ENCODE assay signal across 19 mouse cellular contexts in the genomic region with DNA sequence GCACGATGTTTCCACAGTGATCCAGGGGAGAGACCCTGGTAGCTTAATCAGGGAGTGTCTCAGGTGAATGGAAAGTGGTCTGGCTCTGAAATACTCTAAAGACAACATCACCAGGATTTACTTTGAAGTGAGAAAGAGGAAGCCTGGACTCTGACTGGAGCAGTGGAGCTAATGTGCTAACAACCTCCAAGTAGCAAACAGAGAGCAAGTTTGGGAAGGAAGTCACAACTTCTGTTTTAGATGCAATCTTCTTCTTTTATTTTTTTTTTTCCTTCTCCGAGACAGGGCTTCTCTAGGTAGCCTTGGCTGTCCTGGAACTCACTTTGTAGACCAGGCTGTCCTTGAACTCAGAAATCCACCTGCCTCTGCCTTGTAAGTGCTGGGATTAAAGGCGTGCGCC. TPM values are rescaled to one million over a fixed set of nuclear protein-coding genes. Genes with fewer than 3 reads are reported as not detected.
DNase-seq lines count a peak whose midpoint lies in the region; ATAC-seq lines count a peak whose summit lies in the region.
"Had no signal": no experiment of that assay in that cellular context is flagged by ENCODE, and none has a peak within 500 bp of the region (broad histone marks: within the 10 kb centered on the region; RNA-seq: fewer than 3 reads in every experiment).

No protein-coding gene starts in this region.

- H3K9ac ChIP-seq in midbrain, embryonic 13.5 days (replicated peaks), result no peak overlapping the region
- peak overlapping the region; percentile 86 for H3K9ac ChIP-seq in liver, embryonic 13.5 days
- H3K9ac ChIP-seq in neural tube, embryonic 15.5 days (replicated peaks), result no peak overlapping the region

- no peaks in the 10 kb centered on the region for H3K9me3 ChIP-seq in erythroblast, embryonic 14.5 days (ENCODE audit: control insufficient read depth, low read length)
- H3K9me3 ChIP-seq in midbrain, embryonic 13.5 days, result no peaks in the 10 kb centered on the region
- no peaks in the 10 kb centered on the region for H3K9me3 ChIP-seq in midbrain, embryonic 10.5 days (replicated peaks)
- H3K9me3 ChIP-seq in liver, embryonic 13.5 days (replicated peaks), result no peaks in the 10 kb centered on the region
- no peaks in the 10 kb centered on the region for H3K9me3 ChIP-seq in neural tube, embryonic 15.5 days (replicated peaks)
- H3K9me3 ChIP-seq: embryonic facial prominence, embryonic 13.5 days; forebrain, embryonic 12.5 days; megakaryocyte, embryonic 14.5 days had no signal

- 95% methylated on average over 4 of the region's 4 CpGs for WGBS in midbrain, embryonic 13.5 days
- WGBS in midbrain, embryonic 10.5 days, result 94% methylated on average over 4 of the region's 4 CpGs
- WGBS in liver, embryonic 13.5 days (ENCODE audit: insufficient replicate concordance), result 71% methylated on average over 4 of the region's 4 CpGs
- 97% methylated on average over 4 of the region's 4 CpGs for WGBS in neural tube, embryonic 15.5 days

- peaks cover 75% of the 10 kb centered on the region for H3K4me1 ChIP-seq in erythroblast, embryonic 14.5 days (ENCODE audit: control insufficient read depth)
- H3K4me1 ChIP-seq in midbrain, embryonic 13.5 days (replicated peaks), result peaks cover 26% of the 10 kb centered on the region
- H3K4me1 ChIP-seq in midbrain, embryonic 10.5 days, result peaks cover 24% of the 10 kb centered on the region
- H3K4me1 ChIP-seq in liver, embryonic 13.5 days (replicated peaks), result peaks cover 56% of the 10 kb centered on the region
- peaks cover 44% of the 10 kb centered on the region for H3K4me1 ChIP-seq in neural tube, embryonic 15.5 days

- H3K27ac ChIP-seq in midbrain, embryonic 13.5 days, result no peak overlapping the region
- H3K27ac ChIP-seq in midbrain, embryonic 10.5 days (replicated peaks), result no peak overlapping the region
- peak overlapping the region; percentile 91 for H3K27ac ChIP-seq in liver, embryonic 13.5 days
- no peak overlapping the region for H3K27ac ChIP-seq in neural tube, embryonic 15.5 days (replicated peaks)
- H3K27ac ChIP-seq: embryonic facial prominence, embryonic 13.5 days; forebrain, embryonic 12.5 days; heart, adult 2 months had no signal

- H3K4me2 ChIP-seq in midbrain, embryonic 13.5 days (replicated peaks), result 0 out of 2 replicates have a peak overlapping the region, but pooled peaks have one; percentile 68
- peak overlapping the region; percentile 88 for H3K4me2 ChIP-seq in liver, embryonic 13.5 days
- no peak overlapping the region for H3K4me2 ChIP-seq in neural tube, embryonic 15.5 days

- ATAC-seq in erythroblast, adult 5-6 weeks (replicated peaks; ENCODE audit: low FRiP score, poor library complexity, severe bottlenecking), result no peak
- no peak for ATAC-seq in midbrain, embryonic 13.5 days
- no peak for ATAC-seq in liver, embryonic 13.5 days (ENCODE audit: low read depth)
- no peak for ATAC-seq in neural tube, embryonic 15.5 days (ENCODE audit: low FRiP score)
- ATAC-seq: hindbrain, embryonic 16.5 days; intestine, embryonic 16.5 days had no signal

- no peak for DNase-seq in midbrain, embryonic 10.5 days (ENCODE audit: low spot score)
- no peak for DNase-seq in liver, embryonic 13.5 days
- DNase-seq in c-Kit-positive CD71-positive TER-119-positive erythroid progenitor cells, embryonic 14.5 days (ENCODE audit: low spot score), result no peak
- DNase-seq in thymus, postnatal 14 days, result no peak
- DNase-seq: adrenal gland, postnatal 36 days; cerebellum, adult 9-11 months; gastrocnemius, postnatal 14 days; heart, adult 2 months; heart, postnatal 36 days; lung, postnatal 14 days had no signal

- H3K4me3 ChIP-seq in erythroblast, embryonic 14.5 days (replicated peaks), result peak overlapping the region; percentile 73
- no peak overlapping the region for H3K4me3 ChIP-seq in midbrain, embryonic 13.5 days (replicated peaks)
- H3K4me3 ChIP-seq in midbrain, embryonic 10.5 days, result no peak overlapping the region
- peak overlapping the region; percentile 85 for H3K4me3 ChIP-seq in liver, embryonic 13.5 days (replicated peaks)
- 0 out of 2 replicates have a peak overlapping the region, but pooled peaks have one; percentile 90 for H3K4me3 ChIP-seq in neural tube, embryonic 15.5 days (replicated peaks)
- H3K4me3 ChIP-seq: heart, adult 2 months had no signal

- no peaks in the 10 kb centered on the region for H3K27me3 ChIP-seq in erythroblast, embryonic 14.5 days (ENCODE audit: control insufficient read depth)
- H3K27me3 ChIP-seq in midbrain, embryonic 13.5 days, result no peaks in the 10 kb centered on the region
- H3K27me3 ChIP-seq in midbrain, embryonic 10.5 days (ENCODE audit: low read depth, poor library complexity, severe bottlenecking), result no peaks in the 10 kb centered on the region
- H3K27me3 ChIP-seq in liver, embryonic 13.5 days, result no peaks in the 10 kb centered on the region
- H3K27me3 ChIP-seq in neural tube, embryonic 15.5 days (replicated peaks), result no peaks in the 10 kb centered on the region
- H3K27me3 ChIP-seq: embryonic facial prominence, embryonic 13.5 days; forebrain, embryonic 12.5 days; megakaryocyte, embryonic 14.5 days had no signal

- peaks cover 77% of the 10 kb centered on the region for H3K36me3 ChIP-seq in erythroblast, embryonic 14.5 days (ENCODE audit: control insufficient read depth)
- peaks cover 53% of the 10 kb centered on the region for H3K36me3 ChIP-seq in midbrain, embryonic 13.5 days
- peaks cover 60% of the 10 kb centered on the region for H3K36me3 ChIP-seq in midbrain, embryonic 10.5 days
- H3K36me3 ChIP-seq in liver, embryonic 13.5 days, result peaks cover 68% of the 10 kb centered on the region
- peaks cover 47% of the 10 kb centered on the region for H3K36me3 ChIP-seq in neural tube, embryonic 15.5 days

RNA-seq across cellular contexts. Expression of a gene that starts 2.1 kb away (rescaled TPM):
- 2.8 and 3.4 TPM in 2 replicates for polyA plus RNA-seq in erythroblast, embryonic 14.5 days (2012)
- total RNA-seq in erythroblast, adult 5-6 weeks (2015; ENCODE audit: low replicate concordance), result 1.2 and 2.1 TPM in 2 replicates
- total RNA-seq in erythroblast, adult 5-6 weeks (2017; ENCODE audit: low replicate concordance), result 3.2 and 4.3 TPM in 2 replicates
- 31.9 and 32.4 TPM in 2 replicates for polyA plus RNA-seq in midbrain, embryonic 13.5 days (2015; fragmentation: Nextera tagmentation; extraction: Ambion mirVana)
- 41.2 and 41.9 TPM in 2 replicates for polyA plus RNA-seq in midbrain, embryonic 10.5 days (2016; fragmentation: Nextera tagmentation; extraction: Ambion mirVana)
- 28.0 and 28.4 TPM in 2 replicates for polyA plus RNA-seq in liver, embryonic 13.5 days (2015; fragmentation: Nextera tagmentation; extraction: Ambion mirVana)
- 34.7 and 37.1 TPM in 2 replicates for polyA plus RNA-seq in neural tube, embryonic 15.5 days (2015; fragmentation: Nextera tagmentation; extraction: Ambion mirVana)

RNA-seq across cellular contexts. Expression of a gene that starts 2.2 kb away (rescaled TPM):
- polyA plus RNA-seq in erythroblast, embryonic 14.5 days (2012), result 0.43 and 0.45 TPM in 2 replicates
- total RNA-seq in erythroblast, adult 5-6 weeks (2015; ENCODE audit: low replicate concordance), result 10.4 and 19.9 TPM in 2 replicates
- 48.5 and 68.2 TPM in 2 replicates for total RNA-seq in erythroblast, adult 5-6 weeks (2017; ENCODE audit: low replicate concordance)
- polyA plus RNA-seq in midbrain, embryonic 13.5 days (2015; fragmentation: Nextera tagmentation; extraction: Ambion mirVana), result 43.8 and 44.3 TPM in 2 replicates
- polyA plus RNA-seq in midbrain, embryonic 10.5 days (2016; fragmentation: Nextera tagmentation; extraction: Ambion mirVana), result 43.2 and 45.9 TPM in 2 replicates
- polyA plus RNA-seq in liver, embryonic 13.5 days (2015; fragmentation: Nextera tagmentation; extraction: Ambion mirVana), result 26.0 and 26.1 TPM in 2 replicates
- polyA plus RNA-seq in neural tube, embryonic 15.5 days (2015; fragmentation: Nextera tagmentation; extraction: Ambion mirVana), result 36.9 and 39.8 TPM in 2 replicates

RNA-seq across cellular contexts. Expression of a gene that starts 2.2 kb away (rescaled TPM):
- 0.29 and 0.65 TPM in 2 replicates for polyA plus RNA-seq in erythroblast, embryonic 14.5 days (2012)
- total RNA-seq in erythroblast, adult 5-6 weeks (2015; ENCODE audit: low replicate concordance), result 2.5 and 4.8 TPM in 2 replicates
- 6.3 and 16.2 TPM in 2 replicates for total RNA-seq in erythroblast, adult 5-6 weeks (2017; ENCODE audit: low replicate concordance)
- polyA plus RNA-seq in midbrain, embryonic 13.5 days (2015; fragmentation: Nextera tagmentation; extraction: Ambion mirVana), result 2.4 and 3.7 TPM in 2 replicates
- 1.4 and 2.2 TPM in 2 replicates for polyA plus RNA-seq in midbrain, embryonic 10.5 days (2016; fragmentation: Nextera tagmentation; extraction: Ambion mirVana)
- polyA plus RNA-seq in liver, embryonic 13.5 days (2015; fragmentation: Nextera tagmentation; extraction: Ambion mirVana), result 1.8 TPM in 2 replicates
- polyA plus RNA-seq in neural tube, embryonic 15.5 days (2015; fragmentation: Nextera tagmentation; extraction: Ambion mirVana), result 2.5 and 2.9 TPM in 2 replicates

RNA-seq across cellular contexts. Expression of a gene that starts 21.3 kb away (rescaled TPM):
- 2.2 and 2.4 TPM in 2 replicates for polyA plus RNA-seq in erythroblast, embryonic 14.5 days (2012)
- 7.3 and 36.5 TPM in 2 replicates for total RNA-seq in erythroblast, adult 5-6 weeks (2015; ENCODE audit: low replicate concordance)
- 14.8 and 27.6 TPM in 2 replicates for total RNA-seq in erythroblast, adult 5-6 weeks (2017; ENCODE audit: low replicate concordance)
- polyA plus RNA-seq in midbrain, embryonic 13.5 days (2015; fragmentation: Nextera tagmentation; extraction: Ambion mirVana), result 10.0 and 10.8 TPM in 2 replicates
- polyA plus RNA-seq in midbrain, embryonic 10.5 days (2016; fragmentation: Nextera tagmentation; extraction: Ambion mirVana), result 4.9 and 7.3 TPM in 2 replicates
- polyA plus RNA-seq in liver, embryonic 13.5 days (2015; fragmentation: Nextera tagmentation; extraction: Ambion mirVana), result 3.3 and 4.1 TPM in 2 replicates
- polyA plus RNA-seq in neural tube, embryonic 15.5 days (2015; fragmentation: Nextera tagmentation; extraction: Ambion mirVana), result 6.1 and 6.8 TPM in 2 replicates

Comparison
In these comparisons a context has a peak if more than half of its experiments do, and no peak if none do; other contexts are left out.
1. H3K4me3 ChIP-seq: peak in erythroblast, embryonic 14.5 days (single experiment), liver, embryonic 13.5 days (single experiment) and neural tube, embryonic 15.5 days (single experiment); none in midbrain, embryonic 13.5 days (single experiment) and midbrain, embryonic 10.5 days (single experiment).
2. RNA of a gene that starts 2.2 kb away (polyA plus RNA-seq): 43.2 to 45.9 TPM in midbrain, embryonic 10.5 days, 43.8 to 44.3 TPM in midbrain, embryonic 13.5 days, 36.9 to 39.8 TPM in neural tube, embryonic 15.5 days and 26.0 to 26.1 TPM in liver, embryonic 13.5 days; 0.43 to 0.45 TPM in erythroblast, embryonic 14.5 days; every median in the first group is over 10 times any median in the second.